Mouse (Mus musculus) CD4-positive helper T cell, adult 2 months (primary cell): ENCODE results near the gene Adora1.

Source experiments
- DNase-seq: peaks from one replicate; pipeline ENCODE4 v3.0.0-alpha.2; 2012; ENCODE audit warnings: low read depth, missing footprints, low spot score

Gene Adora1

DNA sequence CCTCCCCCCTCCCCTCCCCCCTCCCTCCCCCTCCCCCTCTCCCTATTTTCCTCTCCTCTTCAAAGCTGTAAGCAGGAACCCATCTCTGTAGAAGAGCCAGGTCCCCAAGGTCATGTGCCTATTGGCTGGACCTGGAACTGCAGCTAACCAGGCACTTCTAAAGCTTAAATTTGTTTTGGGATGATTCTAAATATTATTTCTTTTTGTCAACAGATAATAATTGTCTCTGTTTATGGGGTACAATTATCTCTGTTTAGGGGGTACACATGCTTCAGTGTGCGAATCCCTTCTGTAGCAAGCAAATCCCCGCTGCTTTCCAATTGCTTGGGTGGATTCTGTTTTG is 18.6 kb downstream of the Adora1 start:
- DNase-seq: no peak

DNA sequence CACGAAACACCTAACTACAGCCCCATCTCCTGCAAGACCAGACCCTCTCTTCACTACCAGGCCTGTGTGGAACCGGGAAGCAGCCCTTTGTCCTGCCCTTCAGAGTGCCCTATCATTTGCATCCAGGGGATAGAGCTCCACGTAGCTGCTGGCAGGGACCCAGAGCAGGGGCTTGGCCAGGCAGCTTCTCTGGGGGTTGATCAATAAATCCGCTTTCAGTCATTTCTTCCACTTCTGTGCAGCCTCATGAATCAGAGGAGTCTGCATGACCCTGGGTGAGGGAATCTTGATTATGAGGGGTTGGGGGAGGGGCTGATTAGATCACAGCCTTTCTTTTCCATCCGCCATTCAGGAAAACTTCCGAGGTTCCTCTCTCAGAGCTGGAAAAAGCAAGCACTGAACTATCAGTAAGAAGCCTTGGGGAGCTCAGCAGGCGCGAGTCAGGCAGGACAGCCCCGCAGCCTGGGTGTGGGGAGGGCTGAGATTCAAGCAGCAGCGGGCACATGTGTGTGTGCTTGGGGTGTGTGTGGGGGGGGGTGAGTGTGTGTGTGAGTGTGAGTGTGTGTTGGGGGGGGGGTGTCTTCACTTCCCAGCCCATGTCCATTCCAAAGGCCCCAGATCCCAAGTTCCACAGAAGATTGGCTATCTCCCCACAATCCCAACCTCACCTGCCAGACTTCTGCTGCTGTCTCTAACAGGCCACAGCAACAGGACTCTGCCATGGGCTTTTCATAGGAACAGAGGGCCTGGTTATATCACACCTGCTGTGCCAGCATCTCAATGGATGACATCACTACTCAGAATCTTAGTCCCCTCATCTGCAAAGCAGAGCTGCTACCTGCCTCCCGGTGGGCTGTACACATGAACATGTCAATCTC is 19.2 kb downstream of the Adora1 start:
- DNase-seq: no peak

DNA sequence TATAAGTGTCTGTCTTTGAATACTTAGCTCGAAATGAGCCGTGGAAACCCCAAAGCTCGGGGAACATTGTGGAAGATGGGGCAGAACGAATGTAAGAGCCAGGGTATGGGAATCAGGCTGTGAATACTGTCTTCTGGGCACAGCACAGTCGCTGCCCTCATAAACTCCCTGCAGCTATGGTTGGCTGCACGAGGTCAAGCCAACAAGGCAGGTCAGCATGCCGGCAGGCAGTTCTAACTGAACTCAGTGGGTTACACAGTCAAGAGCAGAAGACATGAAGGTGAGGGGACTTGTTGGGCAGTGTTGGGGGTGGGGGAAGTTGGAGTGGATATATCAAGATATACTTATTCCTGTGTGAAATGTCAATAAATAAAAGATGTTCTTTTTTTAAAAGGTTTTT is 20.2 kb downstream of the Adora1 start:
- DNase-seq: no peak

GRCm38 (mm10) chr1:134213405-134213804 is 21.8 kb downstream of the Adora1 start:
- DNase-seq: no peak

GRCm38 (mm10) chr1:134212351-134212750 is 22.9 kb downstream of the Adora1 start:
- DNase-seq: no peak

DNA sequence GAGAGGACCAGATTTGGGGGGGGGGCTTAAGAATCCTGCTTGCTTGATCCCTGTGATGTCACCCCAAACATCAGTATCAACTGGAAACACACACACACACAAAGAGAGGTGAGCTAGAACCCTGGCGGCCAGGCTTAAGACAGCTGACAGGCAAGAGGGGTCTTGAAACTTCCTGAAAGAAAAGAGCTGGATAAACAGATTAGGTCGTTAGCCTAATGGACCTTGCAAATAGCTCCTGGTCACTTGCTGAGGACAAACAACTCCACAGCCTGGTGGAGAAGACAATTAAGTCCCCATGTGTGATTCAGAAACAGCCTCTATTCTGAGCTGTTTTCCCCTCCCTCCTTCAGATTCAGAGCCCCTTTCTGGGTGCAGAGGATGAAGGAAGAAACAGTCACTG is 23.6 kb downstream of the Adora1 start:
- DNase-seq: no peak

DNA sequence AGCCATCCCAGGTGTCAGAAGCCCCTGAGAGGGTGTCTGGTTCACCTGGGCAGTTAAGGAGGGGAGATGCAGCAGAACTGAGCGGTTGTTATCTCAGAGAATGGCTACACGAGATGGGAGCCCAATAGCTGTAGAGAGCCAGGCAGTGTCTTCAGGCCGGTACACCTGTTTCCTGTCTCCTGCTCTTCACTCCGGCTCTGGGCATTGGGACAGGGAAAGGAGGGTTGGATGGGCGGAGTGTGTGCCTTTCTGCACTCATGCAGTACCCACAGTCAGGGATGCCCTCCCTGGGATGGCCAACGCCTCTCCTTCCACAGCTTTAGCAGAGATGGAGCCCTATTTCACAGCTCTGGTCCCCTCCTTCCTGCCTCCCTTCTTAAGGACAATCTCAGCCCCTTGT is 24.2 kb downstream of the Adora1 start:
- DNase-seq: no peak

DNA sequence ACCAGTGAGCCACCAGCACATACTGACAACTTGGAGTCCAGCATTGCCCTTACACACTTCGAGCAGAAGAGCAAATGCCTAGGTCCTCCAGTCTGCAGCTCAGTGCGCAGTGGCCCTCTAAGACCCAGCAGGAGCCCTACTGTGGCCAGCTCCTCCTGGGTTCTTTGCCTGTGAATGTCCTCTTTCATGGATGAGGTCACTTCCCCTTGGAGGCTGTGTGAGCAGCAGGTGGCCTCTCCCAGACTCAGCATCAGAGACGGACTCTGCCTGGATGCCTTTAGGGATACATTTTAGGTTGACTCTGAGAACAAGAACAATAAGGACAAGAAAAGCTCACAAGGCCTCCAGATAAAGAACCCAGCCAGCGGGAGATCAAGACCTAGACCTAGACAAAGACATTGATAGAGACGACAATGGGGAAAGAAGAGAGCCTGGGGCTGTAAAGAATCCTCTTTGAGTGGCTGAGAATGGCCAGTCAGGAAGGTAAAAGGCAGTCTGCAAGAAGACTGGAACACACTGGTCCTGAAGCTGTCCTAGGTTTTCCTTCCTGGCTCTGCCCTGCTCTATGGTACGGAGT is 25.0 kb downstream of the Adora1 start:
- no peak for DNase-seq

DNA sequence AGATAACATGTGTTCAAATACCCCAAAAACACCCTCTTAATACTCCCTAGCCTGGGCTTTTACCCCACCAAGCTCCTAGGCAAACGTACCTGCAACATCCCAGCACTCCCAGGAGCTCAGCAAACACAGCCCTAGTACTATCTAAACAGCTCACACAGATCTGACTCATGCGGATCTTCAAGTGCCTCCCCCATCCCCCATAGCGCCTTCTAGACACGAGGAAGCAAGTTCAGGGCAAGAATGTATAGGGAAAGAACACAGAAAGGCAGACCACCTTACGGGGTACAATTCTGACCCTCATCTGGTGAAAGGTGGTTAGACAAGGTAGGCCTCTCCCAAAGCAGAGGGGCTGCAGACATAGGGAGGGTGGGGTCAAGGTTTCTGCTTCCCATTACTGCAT is 29.1 kb downstream of the Adora1 start:
- DNase-seq: no peak

GRCm38 (mm10) chr1:134205296-134206018 is 29.8 kb downstream of the Adora1 start:
- DNase-seq: no peak

DNA sequence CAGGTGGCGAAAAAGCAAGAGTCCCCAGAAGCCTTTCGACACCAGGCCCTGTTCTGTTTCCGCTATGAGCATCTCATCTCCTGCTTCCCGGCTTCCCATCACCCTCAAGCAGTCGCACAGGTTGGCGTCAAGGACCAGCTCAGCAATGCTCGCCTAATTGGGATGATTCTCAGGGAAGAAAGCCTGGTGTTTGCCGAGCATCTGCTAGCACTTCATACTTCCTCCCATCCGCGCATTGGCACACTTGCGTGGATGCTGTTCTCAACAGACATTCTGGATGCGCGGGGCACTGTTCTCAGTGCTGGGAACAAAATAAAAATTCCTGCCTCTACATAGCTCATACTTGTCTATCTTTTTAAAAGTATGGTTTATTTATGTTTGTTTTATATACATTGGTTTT is 31.0 kb downstream of the Adora1 start:
- DNase-seq: no peak

DNA sequence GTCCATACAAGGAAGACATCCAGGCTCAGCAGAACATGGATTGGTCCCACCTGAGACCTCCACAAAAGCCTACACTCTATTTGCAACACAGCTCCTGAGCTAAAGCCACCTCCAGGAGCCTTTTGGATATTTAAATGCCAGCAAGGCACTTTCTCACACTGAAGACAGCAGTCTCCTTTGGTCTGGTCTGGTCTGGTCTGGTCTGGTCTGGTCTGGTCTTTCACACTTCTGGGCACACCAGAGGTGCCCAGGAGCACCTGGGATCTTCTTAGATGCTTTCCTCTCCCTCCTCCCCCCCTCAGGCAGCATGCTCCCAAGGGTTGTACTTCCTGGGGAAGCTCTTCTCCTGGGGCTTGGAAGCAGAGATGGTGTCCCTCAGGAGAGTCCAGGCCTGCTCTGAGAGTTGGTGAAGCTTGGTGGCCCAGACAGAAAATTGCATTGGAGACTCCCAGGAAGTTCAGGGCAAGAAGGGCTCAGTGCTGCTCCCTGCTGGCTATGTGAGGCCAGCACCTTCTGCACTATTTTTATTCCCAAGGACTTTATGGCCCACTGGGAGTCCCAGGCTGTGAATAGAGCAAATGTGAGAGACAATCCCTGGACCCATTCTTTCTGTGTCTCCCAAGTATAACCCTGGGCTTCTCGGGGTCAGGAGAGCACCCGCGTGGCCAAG is 33.3 kb downstream of the Adora1 start:
- no peak for DNase-seq

- DNase-seq: no peak
Observed at GRCm38 (mm10) chr1:134200998-134201686, 34.1 kb downstream of the Adora1 start.

- no peak for DNase-seq
Observed at GRCm38 (mm10) chr1:134200481-134200880, 34.8 kb downstream of the Adora1 start.

DNA sequence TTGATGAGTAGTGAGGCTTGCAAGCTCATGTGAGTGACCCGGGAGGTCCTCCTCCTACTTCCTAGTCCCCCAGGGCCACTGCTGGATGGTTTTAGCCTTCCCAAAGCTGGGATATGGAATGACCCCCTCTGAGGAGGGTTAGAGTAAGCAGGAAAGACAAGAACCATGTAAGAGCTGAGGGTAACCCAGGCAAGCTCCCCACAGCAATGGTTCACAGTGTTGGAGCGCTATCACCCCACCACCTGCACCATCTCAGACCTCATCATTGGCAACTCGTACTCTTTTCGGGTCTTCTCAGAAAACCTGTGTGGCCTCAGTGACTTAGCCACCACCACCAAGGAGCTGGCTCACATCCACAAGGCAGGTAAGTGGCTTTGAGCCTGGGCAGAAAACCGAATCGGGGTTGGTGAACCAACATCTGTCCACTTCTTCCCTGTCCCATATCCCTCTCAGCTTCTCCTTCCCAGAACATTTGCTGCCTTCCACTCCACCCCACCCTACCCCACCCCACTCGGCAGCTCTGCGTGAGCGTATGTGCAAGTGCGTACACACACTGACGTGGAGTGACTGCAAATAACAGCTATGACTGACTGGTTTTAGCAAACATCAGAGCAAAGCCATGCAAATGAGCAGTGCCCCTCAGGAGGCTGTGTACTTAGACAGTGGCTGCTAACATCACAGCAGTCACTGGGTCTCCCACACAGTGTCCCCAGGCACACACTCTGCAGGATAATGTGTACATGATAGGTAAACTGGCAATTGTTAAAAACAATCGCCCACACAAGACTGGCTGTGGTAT is 36.8 kb downstream of the Adora1 start:
- DNase-seq: no peak

DNA sequence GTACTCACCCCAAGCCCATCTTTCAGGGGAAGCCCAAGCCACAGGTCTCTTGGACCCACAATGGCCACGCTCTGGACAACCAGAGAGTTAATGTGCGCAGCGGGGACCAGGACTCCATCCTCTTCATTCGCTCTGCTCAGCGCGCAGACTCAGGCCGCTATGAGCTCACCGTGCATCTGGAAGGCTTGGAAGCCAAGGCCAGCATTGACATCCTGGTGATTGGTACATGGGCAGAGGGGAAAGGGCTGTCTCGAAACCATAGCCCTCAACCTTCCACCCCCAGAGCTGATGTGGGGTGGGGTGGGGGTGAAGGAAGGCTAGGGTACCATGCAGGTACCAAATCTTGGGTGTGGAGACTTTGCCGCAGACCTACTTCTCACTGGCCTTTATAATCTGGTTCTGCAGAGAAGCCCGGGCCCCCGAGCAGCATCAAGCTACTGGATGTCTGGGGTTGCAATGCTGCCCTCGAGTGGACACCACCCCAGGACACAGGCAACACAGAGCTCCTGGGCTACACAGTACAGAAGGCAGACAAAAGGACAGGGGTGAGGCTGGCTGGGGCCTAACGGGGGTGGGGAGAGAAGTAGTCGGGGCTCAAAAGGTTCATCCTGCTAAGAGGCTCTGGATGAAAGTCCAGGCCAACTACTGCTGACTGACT is 37.8 kb downstream of the Adora1 start:
- no peak for DNase-seq

DNA sequence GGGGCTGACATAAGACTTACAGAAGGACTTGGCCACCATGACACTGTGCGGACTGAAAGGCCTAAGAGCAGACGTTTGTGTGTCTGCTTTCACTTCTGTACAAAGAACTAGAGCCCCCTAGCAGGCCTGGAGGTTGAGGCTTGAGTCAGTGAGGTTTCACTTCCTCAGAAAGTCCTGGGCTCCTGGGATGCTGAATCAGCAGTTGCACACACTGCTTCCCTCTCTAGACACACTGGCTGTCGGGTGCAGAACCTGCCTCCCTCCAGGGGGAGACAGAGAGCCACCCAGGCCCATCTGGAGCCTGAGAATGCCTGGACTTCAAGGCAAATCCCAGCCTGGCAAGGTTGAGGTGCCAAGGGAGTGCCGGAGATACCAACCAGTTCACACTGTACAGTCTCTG is 38.8 kb downstream of the Adora1 start:
- DNase-seq: peak; percentile 37

GRCm38 (mm10) chr1:134195979-134196378 is 39.3 kb downstream of the Adora1 start:
- DNase-seq: no peak

GRCm38 (mm10) chr1:134195571-134195970 is 39.7 kb downstream of the Adora1 start:
- no peak for DNase-seq

GRCm38 (mm10) chr1:134195117-134195516 is 40.1 kb downstream of the Adora1 start:
- no peak for DNase-seq
